Mouse (Mus musculus) liver, embryonic 12.5 days (tissue): ENCODE results near the gene Hoxb1. TPM values are rescaled to one million over a fixed set of nuclear protein-coding genes. Genes with fewer than 3 reads are reported as not detected.

Source experiments
- ATAC-seq: fragments of 200-750 bp; cut with Nextera tagmentation; 2 replicates; pipeline ENCODE4 v1.8.0; 2017; ENCODE audit warnings: moderate number of reproducible peaks, mild to moderate bottlenecking, moderate library complexity
- H3K27ac ChIP-seq: fragments of 300-500 bp; sonication (generic); 2 replicates; pipeline ENCODE4 v1.5.1; 2016; ENCODE audit warnings: mild to moderate bottlenecking
- H3K27me3 ChIP-seq: fragments of 300-500 bp; sonication (generic); replicated peaks from 2 replicates; pipeline ENCODE4 v1.6.1; 2016; ENCODE audit warnings: mild to moderate bottlenecking, moderate library complexity
- H3K36me3 ChIP-seq: fragments of 300-500 bp; sonication (generic); 2 replicates; pipeline ENCODE4 v1.6.1; 2016; ENCODE audit warnings: mild to moderate bottlenecking, moderate library complexity
- H3K4me1 ChIP-seq: fragments of 300-500 bp; sonication (generic); 2 replicates; pipeline ENCODE4 v1.6.1; 2016
- H3K4me2 ChIP-seq: fragments of 300-500 bp; sonication (generic); 2 replicates; pipeline ENCODE4 v1.6.1; 2016; ENCODE audit warnings: mild to moderate bottlenecking, moderate library complexity
- H3K4me3 ChIP-seq: fragments of 300-500 bp; sonication (generic); 2 replicates; pipeline ENCODE4 v1.5.1; 2016; ENCODE audit warnings: mild to moderate bottlenecking, moderate library complexity
- H3K9ac ChIP-seq: fragments of 300-500 bp; sonication (generic); 2 replicates; pipeline ENCODE4 v1.6.1; 2016; ENCODE audit warnings: mild to moderate bottlenecking, moderate library complexity
- H3K9me3 ChIP-seq: fragments of 300-500 bp; sonication (generic); replicated peaks from 2 replicates; pipeline ENCODE4 v1.6.1; 2016; ENCODE audit warnings: mild to moderate bottlenecking, moderate library complexity
- WGBS: fragments of 180-500 bp; shearing (Covaris S2); methylation state at CpG from one replicate; pipeline ENCODE4 v1.1.7; 2016; ENCODE audit not compliant: insufficient replicate concordance; 5-methylcytosine and 5-hydroxymethylcytosine counted together
- polyA plus RNA-seq: library from polyadenylated mRNA; unstranded; fragments of >200 nt; fragmentation: Nextera tagmentation; extraction: Ambion mirVana; gene quantifications from 2 replicates; pipeline ENCODE4 v1.2.1, GENCODE M21; 2016

The Hoxb1 gene
- polyA plus RNA-seq = 0.14 and 0.22 TPM in 2 replicates

DNA sequence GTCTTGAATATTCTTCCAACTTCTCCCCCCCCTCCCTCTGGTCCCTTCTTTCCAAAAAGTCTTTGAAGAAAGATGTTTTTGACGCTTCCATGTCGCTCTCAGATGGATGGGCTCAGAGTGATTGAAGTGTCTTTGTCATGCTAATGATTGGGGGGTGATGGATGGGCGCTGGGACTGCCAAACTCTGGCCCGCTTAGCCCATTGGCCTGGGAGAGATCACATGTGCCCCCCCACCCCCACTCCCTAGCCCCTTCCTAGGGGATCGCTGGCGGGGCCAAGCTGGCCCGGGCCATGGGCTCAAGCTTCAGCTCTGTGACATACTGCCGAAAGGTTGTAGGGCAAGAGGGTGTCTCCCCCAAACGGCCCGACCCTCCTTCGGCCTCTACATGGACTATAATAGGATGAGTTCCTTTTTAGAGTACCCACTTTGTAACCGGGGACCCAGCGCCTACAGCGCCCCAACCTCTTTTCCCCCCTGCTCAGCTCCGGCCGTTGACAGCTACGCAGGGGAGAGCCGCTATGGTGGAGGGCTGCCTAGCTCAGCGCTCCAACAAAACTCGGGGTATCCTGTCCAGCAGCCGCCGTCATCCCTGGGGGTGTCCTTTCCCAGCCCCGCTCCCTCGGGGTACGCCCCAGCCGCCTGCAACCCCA is at the start of gene Hoxb1:
Gene Hoxb1, plus strand, starts transcription at position 312 of the 651 bp plus-strand sequence.
- Histone ChIP-seq H3K4me2 (peak within 1 kb of the TSS; percentile 19; the same call in 1 of the 2 replicates), H3K9me3 (no peaks in the 10 kb centered on the region), H3K27me3 (peaks cover 87% of the 10 kb centered on the region), H3K27ac (no peak within 1 kb of the TSS), H3K36me3 (no peaks in the 10 kb centered on the region), H3K9ac (no peak within 1 kb of the TSS), H3K4me3 (no peak within 1 kb of the TSS), H3K4me1 (no peaks in the 10 kb centered on the region)
- WGBS = 13% methylated on average over 26 of the region's 26 CpGs
- ATAC-seq = no peak

- H3K9me3 ChIP-seq = no peaks in the 10 kb centered on the region
- H3K36me3 ChIP-seq = no peaks in the 10 kb centered on the region
- H3K4me1 ChIP-seq = peaks cover 4% of the 10 kb centered on the region; the same call in 1 of the 2 replicates
- H3K27me3 ChIP-seq = peaks cover 99% of the 10 kb centered on the region
- H3K9ac ChIP-seq = no peak overlapping the region
- no peak for ATAC-seq
- no peak overlapping the region for H3K27ac ChIP-seq
- no peak overlapping the region for H3K4me3 ChIP-seq
- 17% methylated on average over 18 of the region's 18 CpGs for WGBS
- H3K4me2 ChIP-seq = no peak overlapping the region
Observed at GRCm38 (mm10) chr11:96316696-96317607, 48.6 kb upstream of the Hoxb1 start.

DNA sequence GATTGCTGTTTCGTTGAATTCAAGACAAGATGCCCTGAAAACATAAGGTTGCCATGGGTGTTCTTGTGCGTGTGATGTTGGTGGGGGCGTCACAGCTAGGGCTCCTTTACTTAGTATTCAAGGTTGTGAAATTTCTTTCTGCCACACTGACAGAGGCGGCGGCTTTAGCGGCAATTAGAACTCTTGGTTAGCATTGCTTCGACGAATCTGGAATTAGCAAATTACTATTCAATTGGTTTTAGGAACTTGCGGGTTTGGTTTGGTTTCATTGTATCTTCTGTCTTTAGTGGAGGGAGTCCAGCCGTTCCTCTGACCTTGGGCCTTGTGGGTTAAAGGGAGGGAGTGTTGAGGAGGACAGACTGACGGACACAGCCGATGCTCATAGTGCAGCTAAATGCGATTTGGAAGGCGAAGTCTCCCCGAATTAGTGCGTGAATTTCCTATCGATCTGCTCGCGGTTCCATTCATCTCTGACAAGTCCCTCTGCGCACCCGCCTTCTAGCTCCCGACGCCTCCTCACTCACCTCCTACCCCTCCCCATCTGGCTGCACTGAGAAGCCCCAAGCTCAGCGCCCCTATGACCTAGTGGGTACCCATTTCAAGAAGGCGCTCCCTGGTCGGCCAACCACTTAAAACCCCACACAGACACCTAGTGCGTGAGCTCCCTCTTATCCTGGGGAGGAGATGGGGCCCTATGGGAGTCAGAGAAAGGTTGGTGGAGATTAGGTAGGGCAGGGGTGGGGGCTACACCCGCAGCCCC is 47.8 kb upstream of the Hoxb1 start, which contains the start of gene Hoxb4:
Gene Hoxb4, plus strand, starts transcription at position 660 of the 760 bp plus-strand sequence.
- H3K4me2 ChIP-seq = peak within 1 kb of the TSS; percentile 68
- H3K27me3 ChIP-seq = peaks cover 99% of the 10 kb centered on the region
- H3K4me1 ChIP-seq = no peaks in the 10 kb centered on the region
- no peaks in the 10 kb centered on the region for H3K9me3 ChIP-seq
- H3K36me3 ChIP-seq = no peaks in the 10 kb centered on the region
- 5% methylated on average over 28 of the region's 28 CpGs for WGBS
- H3K4me3 ChIP-seq = peak within 1 kb of the TSS; percentile 57
- no peak for ATAC-seq
- peak within 1 kb of the TSS; percentile 78 for H3K27ac ChIP-seq
- H3K9ac ChIP-seq = peak within 1 kb of the TSS; percentile 62

DNA sequence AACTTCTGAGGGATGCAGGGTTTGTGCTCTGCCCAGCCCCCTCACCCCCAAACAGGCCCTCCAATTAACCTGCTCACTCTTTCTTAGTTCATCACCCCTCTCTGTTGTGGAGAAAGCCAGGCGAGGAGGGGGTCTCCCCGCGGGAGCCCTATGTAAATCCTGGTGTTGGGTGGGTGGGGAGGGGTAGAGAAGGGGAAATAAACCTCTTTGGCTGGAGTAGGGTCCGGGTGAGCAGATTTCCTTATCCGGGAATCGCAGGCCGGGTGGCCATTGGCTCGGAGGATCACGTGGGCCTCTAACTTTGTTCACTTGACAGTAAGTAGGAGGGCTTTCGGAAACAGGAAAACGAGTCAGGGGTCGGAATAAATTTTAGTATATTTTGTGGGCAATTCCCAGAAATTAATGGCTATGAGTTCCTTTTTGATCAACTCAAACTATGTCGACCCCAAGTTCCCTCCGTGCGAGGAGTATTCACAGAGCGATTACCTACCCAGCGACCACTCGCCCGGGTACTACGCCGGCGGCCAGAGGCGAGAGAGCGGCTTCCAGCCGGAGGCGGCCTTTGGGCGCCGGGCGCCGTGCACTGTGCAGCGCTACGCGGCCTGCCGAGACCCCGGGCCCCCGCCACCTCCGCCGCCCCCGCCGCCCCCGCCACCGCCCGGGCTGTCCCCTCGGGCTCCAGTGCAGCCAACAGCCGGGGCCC is 47.0 kb upstream of the Hoxb1 start:
- H3K4me1 ChIP-seq = no peaks in the 10 kb centered on the region
- peak overlapping the region; percentile 68 for H3K4me2 ChIP-seq
- peak overlapping the region; percentile 78 for H3K27ac ChIP-seq
- no peak for ATAC-seq
- peak overlapping the region; percentile 62 for H3K9ac ChIP-seq
- under 1% methylated on average over 44 of the region's 45 CpGs for WGBS
- H3K27me3 ChIP-seq = peaks cover 99% of the 10 kb centered on the region
- H3K36me3 ChIP-seq = no peaks in the 10 kb centered on the region
- peak overlapping the region; percentile 57 for H3K4me3 ChIP-seq
- no peaks in the 10 kb centered on the region for H3K9me3 ChIP-seq

DNA sequence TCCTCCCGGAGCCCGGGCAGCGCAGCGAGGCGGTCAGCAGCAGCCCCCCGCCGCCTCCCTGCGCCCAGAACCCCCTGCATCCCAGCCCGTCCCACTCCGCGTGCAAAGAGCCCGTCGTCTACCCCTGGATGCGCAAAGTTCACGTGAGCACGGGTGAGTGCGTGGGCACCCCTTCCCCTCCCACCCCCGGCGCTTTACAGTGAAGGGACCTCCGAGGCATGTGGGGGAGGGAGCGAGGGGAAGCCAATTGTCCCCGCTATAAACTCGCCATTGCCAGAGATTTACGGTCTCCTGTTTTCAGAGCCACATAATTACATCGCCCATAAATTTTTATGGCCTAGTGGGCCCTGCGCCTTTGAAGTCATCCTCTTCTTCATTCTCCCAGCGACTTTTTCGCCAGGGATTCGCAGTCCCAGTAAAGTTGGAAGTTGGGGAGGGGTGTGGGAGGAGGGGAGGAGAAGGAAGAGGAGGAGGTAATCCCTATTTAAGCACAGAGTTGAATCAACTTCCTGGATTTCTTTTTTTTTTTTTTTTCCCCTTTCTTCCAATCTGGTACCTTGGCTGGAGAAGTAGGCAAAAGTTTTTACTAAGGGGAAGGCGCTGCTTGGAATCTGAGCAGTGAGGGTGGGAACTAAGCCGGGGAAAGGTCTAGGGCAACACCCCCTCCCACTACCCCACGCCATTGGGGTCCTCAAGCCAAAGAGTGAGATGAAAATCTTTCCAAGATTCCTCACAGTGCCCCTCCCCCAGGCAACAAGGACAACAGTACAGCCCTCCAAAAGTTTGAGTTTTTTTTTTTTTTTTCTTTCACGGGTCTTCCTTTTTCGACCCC is 46.3 kb upstream of the Hoxb1 start:
- Histone ChIP-seq H3K4me2 (peak overlapping the region; percentile 68), H3K4me3 (peak overlapping the region; percentile 57)
- ATAC-seq = no peak

GRCm38 (mm10) chr11:96319910-96320309 is 45.6 kb upstream of the Hoxb1 start:
- Histone ChIP-seq H3K27me3 (peaks cover 99% of the 10 kb centered on the region), H3K36me3 (no peaks in the 10 kb centered on the region), H3K9ac (peak overlapping the region; percentile 53), H3K4me3 (peak overlapping the region; percentile 57), H3K9me3 (no peaks in the 10 kb centered on the region), H3K4me2 (peak overlapping the region; percentile 68), H3K4me1 (no peaks in the 10 kb centered on the region), H3K27ac (peak overlapping the region; percentile 78)
- 2% methylated on average over 29 of the region's 29 CpGs for WGBS
- no peak for ATAC-seq

More for the DNA sequence above, 46.3 kb upstream of the Hoxb1 start:
- Histone ChIP-seq H3K27ac (peak overlapping the region; percentile 78), H3K4me1 (no peaks in the 10 kb centered on the region), H3K9ac (peak overlapping the region; percentile 62), H3K27me3 (peaks cover 99% of the 10 kb centered on the region), H3K36me3 (no peaks in the 10 kb centered on the region), H3K9me3 (no peaks in the 10 kb centered on the region)
- WGBS = under 1% methylated on average over 28 of the region's 34 CpGs

- Histone ChIP-seq H3K4me1 (no peaks in the 10 kb centered on the region), H3K27ac (peak overlapping the region; percentile 67), H3K9ac (peak overlapping the region; percentile 27; the same call in 1 of the 2 replicates), H3K27me3 (peaks cover 99% of the 10 kb centered on the region), H3K9me3 (no peaks in the 10 kb centered on the region), H3K4me2 (peak overlapping the region; percentile 68), H3K36me3 (no peaks in the 10 kb centered on the region), H3K4me3 (peak overlapping the region; percentile 11; the same call in 1 of the 2 replicates)
- WGBS = 21% methylated on average over 17 of the region's 17 CpGs
- ATAC-seq = no peak
Observed at GRCm38 (mm10) chr11:96320688-96321087, 44.9 kb upstream of the Hoxb1 start.

- no peak overlapping the region for H3K9ac ChIP-seq
- no peak overlapping the region for H3K4me2 ChIP-seq
- no peaks in the 10 kb centered on the region for H3K36me3 ChIP-seq
- H3K27me3 ChIP-seq = peaks cover 99% of the 10 kb centered on the region
- H3K27ac ChIP-seq = no peak overlapping the region
- 54% methylated on average over 5 of the region's 5 CpGs for WGBS
- no peaks in the 10 kb centered on the region for H3K9me3 ChIP-seq
- no peak for ATAC-seq
- no peak overlapping the region for H3K4me3 ChIP-seq
- H3K4me1 ChIP-seq = no peaks in the 10 kb centered on the region
Observed at GRCm38 (mm10) chr11:96321846-96322245, 43.7 kb upstream of the Hoxb1 start.

GRCm38 (mm10) chr11:96322738-96323137 is 42.8 kb upstream of the Hoxb1 start:
- WGBS = 43% methylated on average over 6 of the region's 6 CpGs
- H3K27me3 ChIP-seq = peaks cover 99% of the 10 kb centered on the region

DNA sequence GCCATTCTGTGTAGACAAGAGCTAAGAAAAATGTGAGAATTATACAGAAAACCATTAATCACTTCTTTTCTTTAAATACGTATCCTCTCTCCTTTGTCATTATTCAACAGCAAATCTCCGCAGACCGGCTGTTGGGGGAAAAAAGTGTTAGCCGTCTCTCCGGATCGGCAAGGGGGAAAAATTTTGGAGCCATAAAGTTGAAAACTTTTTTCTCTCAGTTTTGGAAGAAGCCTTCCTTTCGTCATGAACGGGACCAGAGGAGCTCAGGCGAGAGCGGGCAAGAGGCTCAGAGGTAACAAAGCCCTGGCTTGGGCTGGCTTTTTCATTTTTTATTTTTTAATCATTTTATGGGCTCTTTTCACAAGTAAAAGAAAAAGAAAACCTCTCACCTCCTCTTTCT is 42.4 kb upstream of the Hoxb1 start, which contains the start of gene Hoxb3:
Gene Hoxb3, plus strand, starts transcription at position 173 of the 400 bp plus-strand sequence.
- no peak for ATAC-seq
- H3K4me2 ChIP-seq = 0 out of 2 replicates have a peak within 1 kb of the TSS, but pooled peaks have one; percentile 8
- peak within 1 kb of the TSS; percentile 53 for H3K27ac ChIP-seq
- no peaks in the 10 kb centered on the region for H3K4me1 ChIP-seq
- H3K27me3 ChIP-seq = peaks cover 99% of the 10 kb centered on the region
- 54% methylated on average over 10 of the region's 10 CpGs for WGBS
- H3K9me3 ChIP-seq = no peaks in the 10 kb centered on the region
- no peaks in the 10 kb centered on the region for H3K36me3 ChIP-seq
- H3K9ac ChIP-seq = no peak within 1 kb of the TSS
- H3K4me3 ChIP-seq = no peak within 1 kb of the TSS

More at GRCm38 (mm10) chr11:96322738-96323137, 42.8 kb upstream of the Hoxb1 start:
- Histone ChIP-seq H3K27ac (0 out of 2 replicates have a peak overlapping the region, but pooled peaks have one; percentile 32), H3K4me3 (no peak overlapping the region), H3K36me3 (no peaks in the 10 kb centered on the region), H3K9me3 (no peaks in the 10 kb centered on the region), H3K4me1 (no peaks in the 10 kb centered on the region), H3K9ac (no peak overlapping the region), H3K4me2 (0 out of 2 replicates have a peak overlapping the region, but pooled peaks have one; percentile 8)
- ATAC-seq = no peak
